Mouse (Mus musculus) olfactory bulb, adult 2 months (tissue): ENCODE measurements around the gene Pdzd2.

Experiments used
- CTCF ChIP-seq: fragments of 200-500 bp; IDR thresholded peaks from 2 replicates; pipeline ENCODE4 v1.5.1; 2012; ENCODE audit warnings: low read depth, mild to moderate bottlenecking, low read length, moderate library complexity; ENCODE audit not compliant: insufficient read depth
- POLR2A ChIP-seq: fragments of 200-500 bp; IDR thresholded peaks from 2 replicates; pipeline ENCODE4 v1.6.1; 2012; ENCODE audit warnings: mild to moderate bottlenecking, low read depth, low read length, moderate library complexity; ENCODE audit not compliant: insufficient read depth

DNA sequence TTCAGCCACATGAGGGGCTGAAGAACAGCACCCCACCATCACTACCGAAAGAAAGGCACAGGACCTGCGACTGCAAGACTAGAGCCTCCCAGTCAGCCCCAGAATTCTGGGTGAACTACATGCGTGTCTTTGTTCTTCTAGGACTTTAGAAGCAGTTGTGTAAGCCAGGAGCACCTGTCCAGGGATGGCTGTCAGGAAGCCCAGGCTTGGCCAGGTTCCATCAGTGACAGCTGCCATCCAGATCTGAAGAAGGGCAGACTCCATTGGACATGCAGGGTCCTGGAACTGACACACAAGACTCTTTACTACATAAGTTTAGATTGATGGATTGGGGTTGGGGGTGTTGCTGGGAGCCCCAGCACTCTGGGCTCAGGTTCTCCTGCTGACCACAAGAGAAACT lies 29.7 kb downstream of the Pdzd2 start:
- TF ChIP-seq CTCF, result no peak
- TF ChIP-seq POLR2A, result no peak
